Mouse (Mus musculus): Measurements from ENCODE around the gene Zfp169. TPM values are rescaled to one million over a fixed set of nuclear protein-coding genes. Genes with fewer than 3 reads are reported as not detected.

Gene Zfp169
- polyA plus RNA-seq, 1 experiment = 37.2 TPM

DNA sequence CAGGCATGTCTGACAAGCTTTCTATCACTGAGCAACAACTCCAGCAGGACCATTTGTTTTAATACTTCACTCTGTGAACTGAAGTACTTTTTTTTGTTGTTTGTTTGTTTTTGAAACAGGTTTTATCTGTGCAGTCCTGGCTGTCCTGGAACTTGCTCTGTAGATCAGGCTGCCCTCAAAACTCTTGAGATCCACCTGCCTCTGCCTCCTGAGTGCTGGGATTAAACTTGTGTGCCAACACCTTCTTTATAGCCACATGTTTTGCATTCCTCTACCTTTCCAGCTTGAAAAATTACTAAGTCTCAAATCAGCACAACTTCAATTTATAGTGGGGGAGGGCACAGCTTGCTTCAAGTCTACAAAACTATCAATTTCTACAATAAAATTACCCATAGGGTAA, 31.1 kb upstream of the Zfp169 start:
- Histone ChIP-seq H3K36me3 (ENCODE audit: control insufficient read depth, insufficient read depth, low read length) (no peaks in the 10 kb centered on the region), H3K27me3 (ENCODE audit: control insufficient read depth, insufficient read depth, low read length) (no peaks in the 10 kb centered on the region), H3K27ac (ENCODE audit: control insufficient read depth, insufficient read depth, low read length) (no peak overlapping the region), H3K4me3 (ENCODE audit: control insufficient read depth, insufficient read depth, low read length) (no peak overlapping the region), H3K4me1 (replicated peaks; ENCODE audit: control insufficient read depth, insufficient read depth, low read length) (no peaks in the 10 kb centered on the region)
- TF ChIP-seq POLR2A (IDR thresholded peaks at IDR 0.05; ENCODE audit: control insufficient read depth, extremely low read depth, insufficient read depth, low read length, poor library complexity) = no peak
- no peak for TF ChIP-seq CTCF (IDR thresholded peaks at IDR 0.05; ENCODE audit: borderline replicate concordance, control insufficient read depth, extremely low read depth, insufficient read depth, low read length, poor library complexity)
- DNase-seq = no peak

DNA sequence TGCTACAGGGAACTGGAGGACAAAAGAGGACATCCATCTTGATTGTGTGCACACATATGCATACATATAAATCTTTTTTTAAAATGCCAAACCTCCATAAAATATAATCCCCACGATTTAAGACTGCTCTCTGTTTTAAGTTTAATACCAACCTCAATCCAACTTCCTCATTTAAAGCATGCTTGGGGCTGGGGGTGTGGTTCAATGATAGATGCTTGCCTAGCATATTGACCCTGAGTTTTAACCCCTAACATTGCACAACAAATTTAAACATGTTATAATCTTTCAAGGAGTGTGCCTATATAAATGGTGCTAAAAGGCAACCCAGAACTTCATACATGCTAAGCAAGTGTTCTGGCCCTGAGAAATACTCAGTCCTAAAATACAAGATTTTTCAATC, 27.2 kb upstream of the Zfp169 start:
- no peak overlapping the region for H3K27ac ChIP-seq (ENCODE audit: control insufficient read depth, insufficient read depth, low read length)
- H3K4me3 ChIP-seq (ENCODE audit: control insufficient read depth, insufficient read depth, low read length) = no peak overlapping the region
- no peaks in the 10 kb centered on the region for H3K4me1 ChIP-seq (replicated peaks; ENCODE audit: control insufficient read depth, insufficient read depth, low read length)
- 2% methylated on average over 1 of the region's 1 CpGs for WGBS
- DNase-seq = no peak
- TF ChIP-seq CTCF (IDR thresholded peaks at IDR 0.05; ENCODE audit: borderline replicate concordance, control insufficient read depth, extremely low read depth, insufficient read depth, low read length, poor library complexity) = no peak
- no peak for TF ChIP-seq POLR2A (IDR thresholded peaks at IDR 0.05; ENCODE audit: control insufficient read depth, extremely low read depth, insufficient read depth, low read length, poor library complexity)
- no peaks in the 10 kb centered on the region for H3K27me3 ChIP-seq (ENCODE audit: control insufficient read depth, insufficient read depth, low read length)
- H3K36me3 ChIP-seq (ENCODE audit: control insufficient read depth, insufficient read depth, low read length) = peaks cover 18% of the 10 kb centered on the region

DNA sequence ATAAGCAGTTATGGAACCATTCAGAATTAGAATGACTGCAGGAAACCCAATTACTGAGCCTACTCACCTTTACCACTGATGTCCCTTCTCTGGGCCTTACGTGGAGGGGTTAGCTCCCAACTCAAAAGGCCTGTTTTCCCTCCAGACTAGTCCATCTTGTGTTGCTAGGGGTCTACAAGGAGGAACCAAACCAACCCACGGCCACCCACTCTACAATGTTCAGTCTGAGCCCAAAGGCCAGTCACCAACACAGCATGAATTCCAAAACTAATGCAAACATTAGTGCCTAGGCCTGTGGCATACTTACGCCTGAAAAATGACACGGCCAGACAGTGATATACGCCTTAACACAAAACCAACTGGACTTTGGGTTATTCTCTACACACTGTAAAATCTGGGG, 20.2 kb upstream of the Zfp169 start:
- no peaks in the 10 kb centered on the region for H3K4me1 ChIP-seq (replicated peaks; ENCODE audit: control insufficient read depth, insufficient read depth, low read length)
- TF ChIP-seq CTCF (IDR thresholded peaks at IDR 0.05; ENCODE audit: borderline replicate concordance, control insufficient read depth, extremely low read depth, insufficient read depth, low read length, poor library complexity) (no peak), POLR2A (IDR thresholded peaks at IDR 0.05; ENCODE audit: control insufficient read depth, extremely low read depth, insufficient read depth, low read length, poor library complexity) (no peak)
- peaks cover 19% of the 10 kb centered on the region for H3K36me3 ChIP-seq (ENCODE audit: control insufficient read depth, insufficient read depth, low read length)
- no peak for DNase-seq
- no peaks in the 10 kb centered on the region for H3K27me3 ChIP-seq (ENCODE audit: control insufficient read depth, insufficient read depth, low read length)
- no peak overlapping the region for H3K4me3 ChIP-seq (ENCODE audit: control insufficient read depth, insufficient read depth, low read length)
- H3K27ac ChIP-seq (ENCODE audit: control insufficient read depth, insufficient read depth, low read length) = no peak overlapping the region
- 98% methylated on average over 5 of the region's 5 CpGs for WGBS

DNA sequence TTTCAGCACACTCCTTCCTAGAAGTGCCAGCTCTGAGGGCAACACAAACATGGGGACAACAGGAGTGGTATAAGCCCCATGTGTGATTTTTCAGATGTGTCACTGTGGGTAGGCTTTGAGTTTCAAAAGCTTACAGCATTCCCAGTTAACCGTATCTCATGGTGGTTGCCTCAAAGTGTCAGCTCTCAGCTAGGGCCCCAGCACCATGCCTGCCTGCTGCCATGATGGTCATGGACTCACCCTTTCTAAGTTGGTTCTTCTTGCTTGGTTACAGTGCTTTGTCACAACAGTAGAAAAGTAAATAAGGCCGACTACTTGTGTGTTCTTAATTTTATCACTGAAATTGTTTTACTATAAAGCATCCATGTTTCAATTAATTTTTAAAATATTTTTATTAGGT, 18.2 kb upstream of the Zfp169 start:
- H3K4me1 ChIP-seq (replicated peaks; ENCODE audit: control insufficient read depth, insufficient read depth, low read length) = no peaks in the 10 kb centered on the region
- H3K4me3 ChIP-seq (ENCODE audit: control insufficient read depth, insufficient read depth, low read length) = no peak overlapping the region
- WGBS = 87% methylated on average over 2 of the region's 2 CpGs
- no peaks in the 10 kb centered on the region for H3K27me3 ChIP-seq (ENCODE audit: control insufficient read depth, insufficient read depth, low read length)
- TF ChIP-seq CTCF (IDR thresholded peaks at IDR 0.05; ENCODE audit: borderline replicate concordance, control insufficient read depth, extremely low read depth, insufficient read depth, low read length, poor library complexity) (no peak), POLR2A (IDR thresholded peaks at IDR 0.05; ENCODE audit: control insufficient read depth, extremely low read depth, insufficient read depth, low read length, poor library complexity) (no peak)
- peaks cover 6% of the 10 kb centered on the region; the same call in 1 of the 2 replicates for H3K36me3 ChIP-seq (ENCODE audit: control insufficient read depth, insufficient read depth, low read length)
- DNase-seq = no peak
- H3K27ac ChIP-seq (ENCODE audit: control insufficient read depth, insufficient read depth, low read length) = no peak overlapping the region

DNA sequence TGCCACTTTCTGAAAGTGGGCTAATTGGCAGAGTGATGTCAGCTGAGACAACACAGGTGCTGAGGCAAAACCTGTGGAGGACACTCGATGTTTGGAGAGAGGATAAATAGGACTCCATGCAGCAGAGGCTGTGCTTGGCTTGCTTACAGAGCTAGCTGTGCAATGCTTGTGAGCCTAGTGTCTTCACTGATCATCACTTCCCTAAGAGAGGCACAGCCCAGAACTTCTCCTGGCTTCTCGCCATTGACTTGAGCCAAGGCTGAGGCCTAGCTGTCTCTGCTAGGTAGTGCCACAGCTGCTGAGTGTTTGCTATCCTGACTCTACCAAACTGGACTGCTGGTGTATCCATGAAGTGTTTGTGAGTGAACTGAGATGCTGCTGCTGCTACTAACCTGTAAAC, 17.4 kb upstream of the Zfp169 start:
- Histone ChIP-seq H3K4me1 (replicated peaks; ENCODE audit: control insufficient read depth, insufficient read depth, low read length) (peaks cover 2% of the 10 kb centered on the region; the same call in 1 of the 2 replicates), H3K27ac (ENCODE audit: control insufficient read depth, insufficient read depth, low read length) (no peak overlapping the region), H3K4me3 (ENCODE audit: control insufficient read depth, insufficient read depth, low read length) (no peak overlapping the region), H3K36me3 (ENCODE audit: control insufficient read depth, insufficient read depth, low read length) (peaks cover 3% of the 10 kb centered on the region; the same call in 1 of the 2 replicates), H3K27me3 (ENCODE audit: control insufficient read depth, insufficient read depth, low read length) (no peaks in the 10 kb centered on the region)
- WGBS = 71% methylated on average over 2 of the region's 2 CpGs
- TF ChIP-seq CTCF (IDR thresholded peaks at IDR 0.05; ENCODE audit: borderline replicate concordance, control insufficient read depth, extremely low read depth, insufficient read depth, low read length, poor library complexity) = no peak
- no peak for TF ChIP-seq POLR2A (IDR thresholded peaks at IDR 0.05; ENCODE audit: control insufficient read depth, extremely low read depth, insufficient read depth, low read length, poor library complexity)
- no peak for DNase-seq

DNA sequence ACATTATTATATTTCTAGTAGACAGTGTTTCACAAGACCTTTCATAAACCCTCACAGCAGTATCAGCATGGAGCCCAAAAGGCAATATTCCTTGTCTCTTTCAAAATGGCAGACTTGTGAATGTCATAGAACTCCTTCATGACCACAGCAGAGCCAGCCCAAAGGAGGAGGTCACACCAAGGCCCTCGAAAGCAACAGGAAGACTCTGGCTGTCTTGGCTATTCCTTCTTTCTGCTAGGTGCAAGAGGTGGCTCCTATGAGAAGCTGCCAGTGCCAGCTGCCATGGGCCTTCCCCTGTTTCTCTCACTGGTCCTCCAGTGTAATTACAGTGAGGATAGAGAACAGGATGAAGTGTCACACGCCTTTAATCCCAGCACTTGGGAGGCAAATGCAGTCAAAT, 15.8 kb upstream of the Zfp169 start:
- 71% methylated on average over 2 of the region's 2 CpGs for WGBS
- no peak for DNase-seq
- Histone ChIP-seq H3K36me3 (ENCODE audit: control insufficient read depth, insufficient read depth, low read length) (no peaks in the 10 kb centered on the region), H3K27ac (ENCODE audit: control insufficient read depth, insufficient read depth, low read length) (no peak overlapping the region), H3K4me3 (ENCODE audit: control insufficient read depth, insufficient read depth, low read length) (no peak overlapping the region), H3K27me3 (ENCODE audit: control insufficient read depth, insufficient read depth, low read length) (no peaks in the 10 kb centered on the region), H3K4me1 (replicated peaks; ENCODE audit: control insufficient read depth, insufficient read depth, low read length) (peaks cover 2% of the 10 kb centered on the region; the same call in 1 of the 2 replicates)
- TF ChIP-seq CTCF (IDR thresholded peaks at IDR 0.05; ENCODE audit: borderline replicate concordance, control insufficient read depth, extremely low read depth, insufficient read depth, low read length, poor library complexity) (no peak), POLR2A (IDR thresholded peaks at IDR 0.05; ENCODE audit: control insufficient read depth, extremely low read depth, insufficient read depth, low read length, poor library complexity) (no peak)

All from thymus, adult 2 months (tissue).